Mouse (Mus musculus) cerebral cortex, adult 2 months (tissue): ENCODE results near the gene Abcb1b.

Experiments
- WGBS: fragments of 180-500 bp; shearing (Covaris S2); methylation state at CpG from one replicate; pipeline ENCODE4 v1.1.7; 2018; 5-methylcytosine and 5-hydroxymethylcytosine counted together

Abcb1b gene

DNA sequence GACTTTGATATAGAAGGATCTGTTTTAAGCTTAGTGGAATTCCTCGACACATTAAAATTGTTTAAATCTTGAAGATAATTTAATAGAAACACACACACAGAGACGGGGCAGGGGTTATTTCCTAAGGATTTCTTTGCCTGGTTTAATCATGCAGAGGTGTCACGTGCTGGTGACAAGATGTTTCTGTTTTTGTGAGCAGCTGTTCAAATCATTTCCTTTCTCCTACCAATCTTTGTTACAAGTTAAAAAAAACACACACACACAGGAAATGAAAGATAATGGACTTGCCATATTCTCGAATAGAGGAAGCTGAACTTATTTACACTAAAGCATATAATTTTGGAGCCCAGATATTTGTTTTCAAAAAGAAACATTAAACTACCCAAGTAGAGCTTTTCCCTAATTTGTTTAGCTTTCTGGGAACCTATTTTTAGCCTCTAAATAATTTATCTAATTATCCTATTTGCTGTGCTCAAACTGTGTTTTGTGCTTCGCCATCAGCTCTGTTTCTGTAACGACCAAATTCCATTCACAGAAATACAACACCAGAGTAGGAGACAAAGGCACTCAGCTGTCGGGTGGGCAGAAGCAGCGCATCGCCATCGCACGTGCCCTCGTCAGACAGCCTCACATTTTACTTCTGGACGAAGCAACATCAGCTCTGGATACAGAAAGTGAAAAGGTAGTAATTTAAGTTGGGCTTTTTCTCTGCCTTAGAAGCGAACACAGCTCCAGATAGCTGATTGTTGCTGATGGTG lies 65.8 kb downstream of the Abcb1b start:
- WGBS, result 75% methylated on average over 14 of the region's 14 CpGs

DNA sequence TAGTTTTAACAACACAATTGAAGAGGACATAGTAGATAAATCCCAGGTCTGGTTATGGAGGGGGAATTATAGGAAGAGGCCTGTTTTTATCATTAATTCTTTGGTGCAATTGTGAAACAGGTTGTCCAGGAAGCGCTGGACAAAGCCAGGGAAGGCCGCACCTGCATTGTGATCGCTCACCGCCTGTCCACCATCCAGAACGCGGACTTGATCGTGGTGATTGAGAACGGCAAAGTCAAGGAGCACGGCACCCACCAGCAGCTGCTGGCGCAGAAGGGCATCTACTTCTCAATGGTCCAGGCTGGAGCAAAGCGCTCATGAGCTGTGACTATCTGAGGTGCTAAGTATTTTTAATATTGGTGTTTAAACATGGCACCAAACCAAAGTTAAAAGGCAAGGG lies 67.7 kb downstream of the Abcb1b start:
- 98% methylated on average over 11 of the region's 11 CpGs for WGBS

- 92% methylated on average over 5 of the region's 5 CpGs for WGBS
These were observed 68.4 kb downstream of the Abcb1b start for GRCm38 (mm10) chr5:8866366-8866765.

DNA sequence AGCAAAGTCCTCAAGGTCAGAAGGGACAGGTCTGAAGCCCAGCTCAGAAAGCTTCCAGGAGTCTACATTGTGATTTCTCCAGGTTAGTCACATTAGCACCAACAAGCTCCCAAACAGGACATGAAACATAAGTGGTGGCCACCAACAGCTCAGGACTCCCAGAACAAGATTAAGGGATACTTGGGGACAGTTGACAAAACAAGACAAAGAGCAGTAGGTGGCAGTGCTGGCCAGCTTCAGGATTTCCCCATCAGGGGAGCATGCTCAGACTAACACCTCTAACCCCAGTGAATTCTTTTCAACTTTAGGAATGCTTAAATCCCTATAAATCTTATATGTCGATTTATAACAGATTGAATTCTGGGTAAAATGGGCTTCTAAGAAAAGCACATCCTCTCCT lies 70.1 kb downstream of the Abcb1b start:
- 15% methylated on average over 1 of the region's 1 CpGs for WGBS

GRCm38 (mm10) chr5:8872979-8873915 lies 75.3 kb downstream of the Abcb1b start:
- WGBS, result 93% methylated on average over 6 of the region's 6 CpGs

GRCm38 (mm10) chr5:8877086-8877485 lies 79.1 kb downstream of the Abcb1b start:
- WGBS, result 77% methylated on average over 2 of the region's 2 CpGs

DNA sequence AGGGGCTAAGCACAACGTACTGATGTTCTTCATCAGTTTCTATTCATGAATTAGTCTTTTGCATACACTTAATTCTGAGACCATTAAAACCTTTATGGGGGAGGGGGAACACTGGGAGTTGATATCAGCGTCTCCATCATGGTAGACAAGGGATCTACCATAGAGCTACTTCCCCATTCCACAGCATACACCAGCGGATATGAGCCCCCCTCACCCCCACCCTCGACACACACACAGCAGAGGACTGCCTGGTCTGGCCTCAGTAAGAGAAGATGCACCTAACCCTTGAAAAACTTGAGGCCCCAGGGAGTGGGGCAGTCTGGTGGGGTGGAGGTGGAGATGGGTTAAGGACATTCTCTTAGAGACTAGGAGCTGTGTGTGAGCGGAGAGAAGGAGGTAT lies 79.9 kb downstream of the Abcb1b start:
- WGBS, result 78% methylated on average over 5 of the region's 5 CpGs

- 86% methylated on average over 2 of the region's 2 CpGs for WGBS
These were observed 87.9 kb downstream of the Abcb1b start for GRCm38 (mm10) chr5:8885837-8886236.

- under 1% methylated on average over 65 of the region's 65 CpGs for WGBS
These were observed 95.6 kb downstream of the Abcb1b start, which contains the start of gene Abcb4 for GRCm38 (mm10) chr5:8893300-8894103. Gene Abcb4, plus strand, starts transcription at chr5:8893717.

DNA sequence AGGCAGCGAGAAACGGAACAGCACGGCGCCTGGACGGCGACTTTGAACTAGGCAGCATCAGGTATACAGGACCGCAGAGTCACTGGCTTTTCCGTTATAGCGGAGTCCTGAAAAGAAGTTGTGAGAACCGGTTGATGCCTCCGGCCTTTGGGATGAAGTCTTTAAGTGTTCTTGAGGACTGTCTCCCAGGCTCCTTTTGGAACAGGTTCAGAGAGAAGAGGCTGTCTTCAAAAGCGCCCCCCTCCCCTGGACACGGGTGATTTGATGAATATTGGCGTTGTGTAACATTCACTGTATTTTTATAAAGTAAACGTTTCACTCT lies 96.1 kb downstream of the Abcb1b start:
- 6% methylated on average over 15 of the region's 15 CpGs for WGBS

DNA sequence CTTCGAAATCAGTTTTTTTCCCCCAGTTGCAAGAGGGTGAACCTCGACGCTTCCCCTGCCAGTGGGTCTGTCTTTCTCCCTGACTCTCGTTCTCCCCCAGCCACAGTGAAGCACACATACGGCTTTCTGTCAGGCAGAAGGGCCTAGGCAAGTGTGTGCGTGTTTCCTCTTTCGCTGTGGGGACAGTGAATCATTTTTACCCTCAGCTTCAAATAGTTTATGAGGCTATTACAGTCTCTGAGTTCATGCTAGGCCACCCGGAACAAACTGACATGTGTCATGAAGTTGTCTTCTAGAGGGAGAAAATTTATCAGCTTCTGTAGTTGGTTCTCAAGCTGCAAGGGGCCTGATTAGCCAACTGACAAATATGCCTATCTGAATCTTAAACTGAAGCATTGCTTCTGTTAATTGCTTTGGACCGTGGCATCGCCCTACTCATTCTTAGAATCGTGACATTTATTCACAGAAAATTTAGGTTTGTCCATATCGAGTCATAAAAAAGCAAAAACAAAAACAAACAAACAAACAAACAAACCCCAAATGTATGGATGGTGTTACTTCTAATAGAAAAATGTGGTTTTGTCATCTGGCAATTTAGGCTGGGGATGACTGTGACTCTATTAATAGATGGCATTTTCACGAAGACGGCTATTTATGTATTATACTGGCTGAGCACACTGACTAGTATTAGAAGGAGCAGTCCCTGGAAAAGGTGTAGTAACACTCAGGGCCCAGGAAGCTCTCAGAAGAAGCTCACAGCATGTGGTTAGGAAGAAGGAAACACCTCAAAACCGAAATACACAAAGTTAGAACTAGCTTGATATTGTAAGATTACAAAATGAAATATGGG lies 96.9 kb downstream of the Abcb1b start:
- 74% methylated on average over 15 of the region's 15 CpGs for WGBS

DNA sequence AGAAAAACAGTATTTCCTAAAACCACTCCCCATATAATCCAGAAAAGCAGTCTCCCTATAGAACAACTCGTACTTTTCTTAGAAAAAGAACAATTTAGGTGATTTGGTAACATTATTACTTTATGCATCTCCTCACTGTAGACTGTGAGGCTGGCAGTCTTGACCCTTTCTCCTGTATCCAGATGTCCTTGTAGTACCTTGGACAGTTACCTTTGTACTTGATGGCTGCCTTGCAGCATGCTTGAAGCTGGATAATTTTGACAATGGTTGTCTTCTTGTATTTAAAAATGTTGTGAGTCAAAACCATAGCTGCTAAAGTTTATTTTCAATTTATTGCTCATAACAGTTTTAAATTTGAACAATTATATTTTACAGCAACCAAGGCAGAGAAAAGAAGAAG lies 98.3 kb downstream of the Abcb1b start:
- 89% methylated on average over 1 of the region's 1 CpGs for WGBS

DNA sequence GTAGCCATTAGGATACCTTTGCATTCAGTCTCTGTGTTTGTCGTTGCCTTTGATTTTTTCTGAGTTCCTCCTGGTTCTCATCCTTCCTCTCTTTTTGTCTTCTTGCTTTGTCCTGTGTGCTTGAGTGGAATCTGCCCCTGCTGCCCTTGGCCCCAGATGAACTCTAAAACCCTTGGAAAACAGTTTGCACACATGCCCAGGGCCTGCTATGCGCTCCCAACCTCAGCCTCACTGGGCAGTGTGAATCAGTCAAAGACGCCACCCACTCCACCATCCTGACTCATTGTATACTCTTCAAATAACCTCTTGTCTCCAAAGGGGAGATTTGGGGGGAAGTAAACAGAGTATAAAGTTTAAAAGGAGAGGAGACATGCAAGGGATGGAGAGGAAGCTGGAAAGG lies 100.3 kb downstream of the Abcb1b start:
- 77% methylated on average over 3 of the region's 3 CpGs for WGBS

- 84% methylated on average over 1 of the region's 1 CpGs for WGBS
These were observed 103.1 kb downstream of the Abcb1b start for GRCm38 (mm10) chr5:8901001-8901400.

GRCm38 (mm10) chr5:8902141-8902817 lies 104.3 kb downstream of the Abcb1b start:
- 77% methylated on average over 6 of the region's 6 CpGs for WGBS

DNA sequence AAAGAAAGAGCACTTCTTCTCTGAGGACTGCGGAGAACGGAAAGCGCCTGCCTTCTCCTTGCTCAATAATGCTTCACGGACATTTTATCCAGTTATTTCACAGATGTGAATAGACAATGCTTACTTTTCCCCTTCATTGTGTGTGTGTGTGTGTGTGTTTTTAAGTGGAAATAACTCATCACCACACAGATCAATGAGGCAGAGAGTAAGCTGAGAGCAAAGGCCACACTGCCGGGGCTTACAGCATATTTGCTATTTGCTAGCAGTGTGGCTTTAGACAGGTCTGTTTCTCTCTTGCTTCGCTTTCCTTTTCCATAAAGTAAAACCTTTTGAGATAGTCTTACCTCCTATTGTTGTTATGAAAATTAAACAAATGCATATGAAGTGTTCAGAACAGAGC lies 106.6 kb downstream of the Abcb1b start:
- 79% methylated on average over 6 of the region's 6 CpGs for WGBS

DNA sequence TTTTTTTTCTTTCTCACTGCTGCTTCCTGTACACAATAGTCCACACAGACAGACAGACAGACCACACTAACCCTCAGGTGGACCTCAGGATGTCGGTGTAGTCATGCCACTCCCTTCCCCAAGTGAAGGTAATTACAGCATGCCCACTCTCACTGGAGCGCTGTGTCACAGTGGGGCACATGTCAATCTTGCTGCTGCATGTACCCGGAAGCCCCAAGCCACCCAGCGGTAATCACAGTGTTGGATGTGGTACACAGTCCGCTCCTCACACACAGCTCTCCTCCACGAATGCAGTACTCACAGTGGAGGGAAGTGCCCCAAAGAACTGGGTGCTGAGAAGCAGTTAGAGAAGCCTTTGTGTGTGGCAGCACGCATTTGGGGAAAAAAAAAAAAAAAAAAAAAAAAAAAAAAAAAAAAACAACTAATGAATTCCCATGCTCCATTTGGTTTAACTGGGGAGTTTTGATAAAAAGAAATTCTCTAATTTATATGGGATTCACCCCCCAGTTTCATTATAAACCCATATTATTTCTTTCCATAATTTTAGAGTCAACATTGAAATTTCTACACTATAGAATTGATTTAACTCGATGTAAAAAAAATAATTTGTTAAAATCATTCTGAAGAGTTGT lies 113.7 kb downstream of the Abcb1b start:
- WGBS, result 77% methylated on average over 8 of the region's 8 CpGs
